Mouse (Mus musculus) neural tube, embryonic 13.5 days (tissue): Measurements from ENCODE around the gene Sparc. TPM values are rescaled to one million over a fixed set of nuclear protein-coding genes. Genes with fewer than 3 reads are reported as not detected.
"Not testable (repeated sequence)": the region's sequence is repeated elsewhere in the genome, so short reads cannot be mapped to it uniquely, and the experiment has no call there.

Experiments
- ATAC-seq: fragments of 200-750 bp; cut with Nextera tagmentation; 2 replicates; pipeline ENCODE4 v1.8.0; 2017; ENCODE audit warnings: low read depth, mild to moderate bottlenecking, moderate TSS enrichment, moderate library complexity
- H3K27ac ChIP-seq: fragments of 300-500 bp; sonication (generic); replicated peaks from 2 replicates; pipeline ENCODE4 v1.5.1; 2015; ENCODE audit warnings: moderate library complexity, mild to moderate bottlenecking, inconsistent platforms
- H3K27me3 ChIP-seq: fragments of 300-500 bp; sonication (generic); 2 replicates; pipeline ENCODE4 v1.6.1; 2015; ENCODE audit warnings: mild to moderate bottlenecking, inconsistent platforms
- H3K36me3 ChIP-seq: fragments of 300-500 bp; sonication (generic); 2 replicates; pipeline ENCODE4 v1.6.1; 2015; ENCODE audit warnings: mild to moderate bottlenecking, inconsistent platforms
- H3K4me1 ChIP-seq: fragments of 300-500 bp; sonication (generic); replicated peaks from 2 replicates; pipeline ENCODE4 v1.6.1; 2015; ENCODE audit warnings: inconsistent platforms
- H3K4me2 ChIP-seq: fragments of 300-500 bp; sonication (generic); 2 replicates; pipeline ENCODE4 v1.6.1; 2015; ENCODE audit warnings: inconsistent platforms, mild to moderate bottlenecking, moderate library complexity
- H3K4me3 ChIP-seq: fragments of 300-500 bp; sonication (generic); 2 replicates; pipeline ENCODE4 v1.5.1; 2015; ENCODE audit warnings: mild to moderate bottlenecking, inconsistent platforms
- H3K9ac ChIP-seq: fragments of 300-500 bp; sonication (generic); 2 replicates; pipeline ENCODE4 v1.6.1; 2015; ENCODE audit warnings: moderate library complexity, mild to moderate bottlenecking, inconsistent platforms
- H3K9me3 ChIP-seq: fragments of 300-500 bp; sonication (generic); 2 replicates; pipeline ENCODE4 v1.6.1; 2016; ENCODE audit warnings: inconsistent platforms
- WGBS: fragments of 180-500 bp; shearing (Covaris S2); methylation state at CpG from one replicate; pipeline ENCODE4 v1.1.7; 2015; 5-methylcytosine and 5-hydroxymethylcytosine counted together
- polyA plus RNA-seq: library from polyadenylated mRNA; unstranded; fragments of >200 nt; fragmentation: Nextera tagmentation; extraction: Ambion mirVana; gene quantifications from 2 replicates; pipeline ENCODE4 v1.2.1, GENCODE M21; 2015

The Sparc gene
- polyA plus RNA-seq, 1 experiment from 2014 or later = 730 TPM

DNA sequence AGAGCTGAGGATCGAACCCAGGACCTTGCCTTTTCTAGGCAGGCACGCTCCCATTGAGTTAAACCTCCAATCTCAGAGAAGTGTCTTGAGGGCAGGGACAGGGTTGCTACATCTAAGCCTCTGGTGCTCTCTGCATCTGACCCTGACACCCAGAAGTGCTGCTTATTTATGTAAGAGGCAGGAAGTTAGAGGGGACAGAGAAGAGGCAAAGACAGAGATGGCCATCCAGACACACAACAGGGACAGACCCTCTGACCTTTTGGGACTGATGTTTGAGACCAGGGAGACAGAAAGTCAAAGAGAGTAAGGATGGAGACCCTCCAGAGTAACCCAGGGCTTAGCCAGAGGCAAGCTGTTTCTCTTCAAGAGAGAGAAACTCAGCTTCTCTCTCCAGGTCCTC is 7.0 kb upstream of the Sparc start:
- ATAC-seq = no peak
- H3K9ac ChIP-seq = no peak overlapping the region
- no peak overlapping the region for H3K4me2 ChIP-seq
- H3K9me3 ChIP-seq = no peaks in the 10 kb centered on the region
- H3K36me3 ChIP-seq = no peaks in the 10 kb centered on the region
- H3K27me3 ChIP-seq = no peaks in the 10 kb centered on the region
- no peak overlapping the region for H3K27ac ChIP-seq
- no peak overlapping the region for H3K4me3 ChIP-seq
- peaks cover 15% of the 10 kb centered on the region for H3K4me1 ChIP-seq
- 85% methylated on average over 2 of the region's 2 CpGs for WGBS

DNA sequence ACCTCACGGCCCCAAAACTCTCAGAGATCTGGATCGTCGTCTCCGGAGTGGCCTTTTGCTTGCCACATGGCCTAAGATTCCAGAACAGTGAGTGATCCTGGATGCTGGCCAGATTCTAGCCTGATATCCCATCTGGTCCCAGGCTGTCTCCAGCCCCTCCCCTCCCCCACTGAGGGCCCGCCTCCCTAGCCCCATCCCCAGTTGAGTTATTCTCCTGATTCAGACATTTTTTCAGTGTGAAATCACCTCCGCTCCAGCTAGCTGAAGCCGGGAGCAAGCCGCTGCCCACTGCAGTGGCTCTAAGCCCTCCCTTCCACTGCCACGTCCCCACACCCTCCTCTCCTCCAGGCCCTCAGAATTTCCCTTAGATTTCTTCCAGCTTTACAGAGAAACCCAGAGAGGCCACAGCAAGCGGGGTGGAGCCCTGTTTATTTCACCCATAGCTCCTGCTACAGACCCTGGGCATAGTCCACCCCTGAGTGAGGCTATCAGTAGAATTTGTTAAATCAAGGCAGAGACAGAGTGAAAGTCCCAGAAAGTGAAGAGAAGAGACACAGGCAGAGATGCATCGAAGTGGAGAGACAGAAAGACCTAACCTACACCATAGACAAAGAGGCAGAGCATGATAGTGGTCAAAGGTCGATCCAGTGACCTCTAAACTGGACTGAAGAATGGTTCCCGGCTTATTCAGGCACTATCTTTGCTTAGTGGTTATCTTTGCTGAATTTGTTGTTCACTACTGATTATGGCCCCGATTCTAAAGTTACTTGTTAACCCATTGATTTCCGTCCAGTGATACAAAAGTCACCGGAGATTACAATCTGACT is 5.4 kb upstream of the Sparc start:
- Histone ChIP-seq H3K4me2 (peak overlapping the region; percentile 11; the same call in 1 of the 2 replicates), H3K36me3 (no peaks in the 10 kb centered on the region), H3K4me1 (peaks cover 31% of the 10 kb centered on the region), H3K9me3 (no peaks in the 10 kb centered on the region), H3K9ac (peak overlapping the region; percentile 41; the same call in 1 of the 2 replicates), H3K27ac (peak overlapping the region; percentile 80), H3K4me3 (no peak overlapping the region), H3K27me3 (no peaks in the 10 kb centered on the region)
- WGBS = 35% methylated on average over 16 of the region's 16 CpGs
- ATAC-seq = peak; percentile 72

DNA sequence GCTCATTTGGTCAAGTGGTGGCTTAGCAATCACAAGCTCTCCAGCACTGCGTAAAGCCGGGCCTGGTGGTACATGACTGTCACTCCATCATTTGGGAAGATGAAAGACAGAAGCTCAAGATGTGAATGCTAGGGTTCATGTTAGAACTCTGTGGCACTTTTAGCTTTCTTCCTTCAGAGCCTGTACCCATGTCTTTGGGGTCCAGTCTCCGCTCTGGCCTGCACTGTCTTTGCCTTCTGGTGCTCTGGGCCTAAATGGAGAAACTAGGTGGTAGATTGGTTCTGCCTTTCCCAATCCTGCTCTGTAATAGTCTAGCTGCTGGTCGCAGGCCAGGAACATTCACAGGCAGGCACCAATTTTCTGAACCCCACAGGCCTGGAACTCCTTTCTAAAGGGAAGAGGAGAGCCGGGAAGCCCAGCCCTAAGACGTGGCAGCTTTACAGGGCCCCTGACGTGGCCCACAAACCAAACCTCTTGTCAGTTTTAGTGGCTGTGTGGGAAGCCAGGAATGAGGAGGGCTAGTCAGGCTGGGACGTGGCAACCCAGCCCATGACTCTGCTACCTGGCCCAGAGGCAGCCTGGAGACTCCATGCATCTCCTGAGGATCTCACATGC is 1.9 kb upstream of the Sparc start:
- no peaks in the 10 kb centered on the region for H3K36me3 ChIP-seq
- H3K4me2 ChIP-seq = no peak overlapping the region
- H3K27me3 ChIP-seq = no peaks in the 10 kb centered on the region
- H3K4me1 ChIP-seq = peaks cover 38% of the 10 kb centered on the region
- no peak for ATAC-seq
- H3K9me3 ChIP-seq = no peaks in the 10 kb centered on the region
- no peak overlapping the region for H3K9ac ChIP-seq
- WGBS = 73% methylated on average over 8 of the region's 8 CpGs
- no peak overlapping the region for H3K27ac ChIP-seq
- no peak overlapping the region for H3K4me3 ChIP-seq

DNA sequence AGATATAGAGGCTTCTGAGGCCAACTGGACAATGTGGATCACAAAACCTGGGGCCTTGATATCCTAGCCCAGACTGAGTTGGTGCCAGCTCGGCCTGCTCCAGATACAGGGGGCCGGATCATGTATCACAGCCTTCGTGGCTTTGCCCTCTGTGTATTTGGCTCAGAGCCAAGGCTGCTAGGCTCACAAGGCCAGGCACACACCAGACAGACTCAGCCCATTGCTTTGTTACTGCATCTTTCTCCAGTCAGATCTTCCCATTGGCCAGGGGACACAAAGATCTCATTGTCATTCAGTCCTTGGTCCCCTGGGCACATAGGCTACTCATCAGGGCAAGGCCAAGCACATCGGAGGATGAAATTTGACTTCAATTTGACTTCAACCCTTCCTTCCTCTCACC is 773 bp upstream of the Sparc start:
- no peaks in the 10 kb centered on the region for H3K36me3 ChIP-seq
- H3K9ac ChIP-seq = no peak overlapping the region
- H3K4me1 ChIP-seq = peaks cover 48% of the 10 kb centered on the region
- peak overlapping the region; percentile 80 for H3K27ac ChIP-seq
- H3K27me3 ChIP-seq = no peaks in the 10 kb centered on the region
- no peak overlapping the region for H3K4me2 ChIP-seq
- ATAC-seq = peak; percentile 66
- H3K9me3 ChIP-seq = no peaks in the 10 kb centered on the region
- 13% methylated on average over 4 of the region's 4 CpGs for WGBS
- no peak overlapping the region for H3K4me3 ChIP-seq

DNA sequence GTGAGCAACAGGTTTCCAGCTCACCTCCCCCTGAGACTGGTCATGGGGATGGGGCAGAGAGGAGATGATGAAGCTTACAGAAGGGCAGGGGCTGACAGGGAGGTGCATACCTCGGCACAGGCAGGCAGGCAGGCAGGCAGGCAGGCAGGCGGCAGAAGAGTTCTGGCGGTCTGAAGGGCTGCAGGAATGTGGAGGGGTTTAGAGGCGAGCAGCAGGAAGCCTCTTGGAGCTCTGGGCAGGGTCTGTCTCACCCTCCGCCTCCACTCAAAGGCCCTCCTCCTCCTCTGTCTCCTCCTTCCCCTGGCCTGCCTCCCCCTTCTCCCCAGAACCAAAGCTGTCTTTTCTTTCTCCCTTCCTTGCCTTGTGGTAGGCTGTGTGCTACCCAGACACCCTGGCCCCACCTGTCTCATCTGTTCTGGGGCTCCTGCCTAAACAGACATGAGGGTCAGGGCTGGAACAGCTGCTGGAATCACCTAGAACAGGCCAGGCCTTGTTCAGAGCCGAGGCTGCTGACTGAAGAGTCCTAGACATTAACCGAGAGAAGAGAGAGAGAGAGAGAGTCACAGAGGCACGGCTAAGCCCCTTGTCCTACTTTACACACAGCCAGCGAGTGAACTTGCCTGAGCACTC is 3.2 kb downstream of the Sparc start:
- H3K9me3 ChIP-seq = no peaks in the 10 kb centered on the region
- WGBS = 3% methylated on average over 8 of the region's 9 CpGs
- peak; percentile 74 for ATAC-seq

DNA sequence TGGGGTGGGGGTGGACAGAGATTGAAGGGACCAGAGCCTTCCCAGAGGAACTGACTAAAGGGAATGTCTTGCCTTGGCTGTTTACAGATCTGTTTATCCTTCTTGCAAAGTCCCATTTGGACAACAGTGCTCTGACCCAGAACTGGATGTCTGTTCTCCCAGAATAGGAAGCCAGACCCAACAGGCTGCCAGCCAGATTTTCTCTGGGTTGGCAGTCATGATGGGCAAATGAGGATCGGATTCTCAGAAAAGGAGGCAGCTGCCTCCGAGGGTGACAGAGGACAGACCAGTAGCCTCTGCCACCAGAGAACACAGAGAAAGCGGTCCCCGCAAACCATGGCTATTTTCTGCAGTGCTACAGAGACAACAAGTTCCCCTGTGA is 3.7 kb downstream of the Sparc start:
- Histone ChIP-seq H3K27me3 (no peaks in the 10 kb centered on the region), H3K4me2 (peak overlapping the region; percentile 53), H3K4me1 (peaks cover 52% of the 10 kb centered on the region), H3K36me3 (no peaks in the 10 kb centered on the region), H3K9ac (peak overlapping the region; percentile 72), H3K4me3 (peak overlapping the region; percentile 45), H3K9me3 (no peaks in the 10 kb centered on the region), H3K27ac (peak overlapping the region; percentile 86)
- 0 out of 2 replicates have a peak, but pooled peaks have one; percentile 9 for ATAC-seq
- 2% methylated on average over 4 of the region's 4 CpGs for WGBS

More for the DNA sequence above, 3.2 kb downstream of the Sparc start:
- peak overlapping the region; percentile 72 for H3K9ac ChIP-seq
- H3K36me3 ChIP-seq = no peaks in the 10 kb centered on the region
- H3K4me2 ChIP-seq = peak overlapping the region; percentile 53
- H3K4me3 ChIP-seq = peak overlapping the region; percentile 45
- H3K27me3 ChIP-seq = no peaks in the 10 kb centered on the region
- H3K4me1 ChIP-seq = peaks cover 52% of the 10 kb centered on the region
- peak overlapping the region; percentile 86 for H3K27ac ChIP-seq

DNA sequence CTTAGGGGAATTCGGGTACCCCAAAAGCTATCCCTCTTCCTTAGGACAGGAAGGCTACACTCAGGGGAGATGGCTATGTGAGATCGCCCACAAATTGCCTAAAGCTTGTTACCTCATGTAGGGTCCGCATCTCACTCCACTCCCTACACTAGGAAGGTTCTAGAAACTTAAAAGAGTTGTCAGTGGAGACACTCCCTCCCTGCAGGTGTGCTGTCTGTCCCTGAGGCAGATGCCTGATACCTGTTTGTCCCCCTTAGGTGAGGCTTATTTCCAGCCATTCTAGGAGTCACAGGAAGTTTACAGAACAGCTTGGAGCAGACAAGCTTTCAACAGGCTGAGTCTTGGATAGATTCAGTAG is 4.3 kb downstream of the Sparc start:
- Histone ChIP-seq H3K9me3 (no peaks in the 10 kb centered on the region), H3K27ac (peak overlapping the region; percentile 86; the same call in 1 of the 2 replicates), H3K4me2 (peak overlapping the region; percentile 53), H3K9ac (peak overlapping the region; percentile 72), H3K36me3 (no peaks in the 10 kb centered on the region), H3K27me3 (no peaks in the 10 kb centered on the region), H3K4me1 (peaks cover 47% of the 10 kb centered on the region), H3K4me3 (peak overlapping the region; percentile 45)
- ATAC-seq = no peak
- WGBS = 8% methylated on average over 3 of the region's 3 CpGs

DNA sequence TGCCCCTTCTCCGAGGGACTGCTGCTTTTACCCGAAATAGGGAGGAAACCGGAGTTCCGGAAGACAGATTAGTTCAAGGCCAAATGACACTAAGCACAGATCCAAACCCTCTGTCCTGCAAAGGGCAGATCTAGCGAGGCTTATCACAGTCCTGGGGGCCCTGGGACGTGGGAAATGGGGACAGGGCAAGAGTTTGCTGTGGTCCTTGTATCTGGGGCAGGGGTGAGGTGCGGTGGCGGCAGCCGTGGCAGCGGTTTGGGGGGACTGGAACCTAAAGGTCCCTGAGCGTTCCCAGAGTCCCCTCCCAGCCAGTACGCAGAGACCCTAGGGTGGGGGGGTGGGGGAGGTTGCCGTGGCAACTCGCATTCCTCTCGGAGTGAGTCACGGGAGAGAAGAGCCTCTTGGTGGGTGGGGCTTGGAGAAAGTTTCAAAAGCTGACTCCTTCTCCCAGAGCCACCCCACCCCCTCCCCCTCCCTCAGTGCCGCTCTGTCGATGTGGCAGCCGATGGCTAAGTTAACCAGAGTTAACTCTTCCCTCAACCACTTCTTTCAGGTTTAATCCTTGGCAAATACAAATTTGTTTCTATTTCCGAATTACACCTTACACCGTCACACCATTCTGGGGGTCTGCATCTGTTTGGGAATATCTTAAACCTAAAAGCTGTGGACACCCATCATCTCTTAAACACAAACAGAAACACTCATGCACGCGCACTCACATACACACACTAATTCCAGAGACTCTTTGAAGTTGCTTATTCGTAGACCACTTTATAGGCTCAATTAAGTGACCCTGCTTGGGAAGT is 4.9 kb downstream of the Sparc start:
- ATAC-seq = peak; percentile 42; the same call in 1 of the 2 replicates
- H3K36me3 ChIP-seq = no peaks in the 10 kb centered on the region

DNA sequence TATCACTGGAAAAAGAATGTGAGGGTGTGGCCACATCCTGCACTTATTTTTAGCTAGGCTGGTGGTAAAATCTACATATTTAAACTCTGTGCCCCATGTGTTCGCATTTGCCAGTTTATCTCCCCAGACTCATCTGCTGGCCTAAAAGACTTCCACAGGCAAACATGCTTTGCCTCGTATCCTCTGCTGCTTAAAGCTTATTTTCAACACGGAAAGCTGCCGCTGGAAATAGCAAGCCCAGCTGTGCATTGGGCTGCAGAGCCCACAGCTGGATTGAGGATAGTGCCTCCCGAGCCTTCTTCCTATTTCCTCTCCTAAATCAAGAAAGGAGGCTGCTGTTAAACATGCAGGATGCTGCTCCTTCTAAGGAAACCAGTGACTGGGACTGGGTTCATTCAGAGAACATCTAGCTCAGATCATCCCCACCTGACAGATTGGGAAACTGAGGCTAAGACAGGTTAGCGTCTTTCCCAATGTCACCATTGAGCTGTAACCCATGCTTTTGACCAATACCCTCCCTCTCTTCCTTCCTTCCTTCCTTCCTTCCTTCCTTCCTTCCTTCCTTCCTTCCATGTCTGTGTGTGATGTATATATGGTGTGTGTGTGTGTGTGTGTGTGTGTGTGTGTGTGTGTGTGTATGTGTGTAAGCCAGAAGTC is 6.2 kb downstream of the Sparc start:
- peaks cover 56% of the 10 kb centered on the region for H3K4me1 ChIP-seq
- ATAC-seq = no peak
- H3K36me3 ChIP-seq = no peaks in the 10 kb centered on the region
- 71% methylated on average over 6 of the region's 6 CpGs for WGBS
- H3K9ac ChIP-seq = peak overlapping the region; percentile 72; the same call in 1 of the 2 replicates
- H3K9me3 ChIP-seq = no peaks in the 10 kb centered on the region
- no peak overlapping the region for H3K4me3 ChIP-seq
- H3K27me3 ChIP-seq = no peaks in the 10 kb centered on the region
- peak overlapping the region; percentile 53 for H3K4me2 ChIP-seq
- no peak overlapping the region for H3K27ac ChIP-seq

More for the DNA sequence above, 4.9 kb downstream of the Sparc start:
- H3K9me3 ChIP-seq = no peaks in the 10 kb centered on the region
- WGBS = 2% methylated on average over 24 of the region's 24 CpGs
- no peaks in the 10 kb centered on the region for H3K27me3 ChIP-seq
- peak overlapping the region; percentile 53 for H3K4me2 ChIP-seq
- peaks cover 44% of the 10 kb centered on the region for H3K4me1 ChIP-seq
- H3K27ac ChIP-seq = peak overlapping the region; percentile 86
- peak overlapping the region; percentile 72 for H3K9ac ChIP-seq
- H3K4me3 ChIP-seq = peak overlapping the region; percentile 45

DNA sequence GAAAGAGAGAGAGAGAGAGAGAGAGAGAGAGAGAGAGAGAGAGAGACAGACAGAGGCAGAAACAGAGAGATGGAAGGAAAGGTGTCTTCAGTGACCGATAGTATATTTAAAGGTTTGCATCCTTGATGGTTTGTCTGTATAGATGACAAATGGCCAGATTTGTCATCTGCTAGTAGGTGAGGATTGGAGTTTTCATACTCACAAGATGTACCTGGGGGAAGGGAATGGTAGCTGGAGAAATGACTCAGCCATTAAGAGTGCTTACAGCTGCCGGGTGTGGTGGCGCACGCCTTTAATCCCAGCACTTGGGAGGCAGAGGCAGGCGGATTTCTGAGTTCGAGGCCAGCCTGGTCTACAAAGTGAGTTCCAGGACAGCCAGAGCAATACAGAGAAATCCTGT is 7.3 kb downstream of the Sparc start:
- not testable (repeated sequence) for H3K27me3 ChIP-seq, H3K4me2 ChIP-seq, H3K27ac ChIP-seq, H3K36me3 ChIP-seq, ATAC-seq, H3K9me3 ChIP-seq, H3K9ac ChIP-seq, H3K4me3 ChIP-seq
- WGBS = 94% methylated on average over 6 of the region's 6 CpGs
- peaks cover 57% of the 10 kb centered on the region for H3K4me1 ChIP-seq

DNA sequence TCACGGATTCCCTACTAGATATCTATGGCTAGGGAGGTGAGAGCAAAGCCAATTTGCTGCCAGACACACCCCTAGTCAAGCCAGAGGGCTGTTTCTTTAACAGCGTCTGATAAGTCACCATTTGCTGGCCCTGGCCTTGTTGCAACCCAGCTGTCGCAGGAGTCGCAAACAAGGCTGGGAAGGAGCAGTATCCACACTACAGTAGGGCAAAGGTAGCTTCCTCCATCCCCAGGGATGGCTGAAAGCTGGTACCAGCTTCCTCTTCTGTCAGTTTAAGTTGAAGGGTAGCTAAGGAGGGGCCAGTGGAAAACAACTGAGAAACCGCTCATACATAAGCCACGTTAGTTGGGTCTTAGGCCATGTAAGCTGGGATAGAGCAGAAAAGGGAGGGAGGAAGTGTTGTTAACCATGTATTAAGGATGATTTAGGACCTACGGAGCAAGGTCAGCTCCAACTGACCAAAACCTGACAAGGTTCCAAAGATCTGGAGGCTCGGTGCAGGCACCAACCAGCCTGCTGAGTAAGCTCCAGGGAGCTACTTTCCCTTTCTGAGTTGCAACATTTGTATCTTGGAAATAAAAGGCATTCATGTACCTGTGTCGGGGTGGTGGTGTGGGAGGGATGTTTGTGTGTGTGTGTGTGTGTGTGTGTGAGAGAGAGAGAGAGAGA is 7.8 kb downstream of the Sparc start:
- Histone ChIP-seq H3K27ac (no peak overlapping the region), H3K9ac (no peak overlapping the region), H3K9me3 (no peaks in the 10 kb centered on the region), H3K4me3 (no peak overlapping the region), H3K4me1 (peaks cover 54% of the 10 kb centered on the region), H3K27me3 (no peaks in the 10 kb centered on the region), H3K36me3 (no peaks in the 10 kb centered on the region), H3K4me2 (peak overlapping the region; percentile 12; the same call in 1 of the 2 replicates)
- no peak for ATAC-seq
- 62% methylated on average over 9 of the region's 9 CpGs for WGBS
